Mouse (Mus musculus) bone marrow macrophage, adult 2 months (primary cell): Measurements from ENCODE around the gene Bcl9l.

Experiments
- CTCF ChIP-seq: IDR thresholded peaks from 2 replicates; pipeline ENCODE4 v1.5.1; 2012; ENCODE audit warnings: low read depth, mild to moderate bottlenecking, low read length, moderate library complexity
- POLR2A ChIP-seq: IDR thresholded peaks from 2 replicates; pipeline ENCODE4 v1.6.1; 2012; ENCODE audit warnings: mild to moderate bottlenecking, low read depth, low read length, borderline replicate concordance

DNA sequence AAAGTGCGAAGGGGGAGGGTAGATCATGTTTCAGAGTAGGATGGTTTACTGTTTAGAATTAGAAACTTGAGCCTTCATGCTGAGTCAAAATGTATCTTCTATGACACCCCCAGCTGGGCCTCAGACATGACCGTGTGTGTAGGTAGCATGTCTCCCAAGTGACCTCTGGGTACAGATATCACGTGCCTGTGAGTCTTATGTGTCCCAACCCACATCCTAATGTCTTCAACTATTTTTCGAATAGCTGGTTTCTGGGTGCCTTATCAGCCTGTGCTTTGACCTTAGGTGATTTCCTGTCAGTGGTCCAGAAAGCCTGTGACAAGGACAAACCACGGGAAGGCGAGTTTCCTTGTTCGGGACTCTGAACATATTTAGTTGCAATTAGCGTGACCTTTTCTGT, 45.7 kb downstream of the Bcl9l start:
- no peak for TF ChIP-seq CTCF
- TF ChIP-seq POLR2A: no peak
